Mouse (Mus musculus) liver, adult (tissue): ENCODE results near the gene Gp1ba.

Source experiments
- GATA4 ChIP-seq: IDR thresholded peaks from 2 replicates; pipeline ENCODE4 v1.6.1; 2014; ENCODE audit warnings: mild to moderate bottlenecking, low read length; ENCODE audit not compliant: insufficient replicate concordance

The Gp1ba gene

GRCm38 (mm10) chr11:70645461-70646258, 6.7 kb downstream of the Gp1ba start:
- TF ChIP-seq GATA4: no peak

- no peak for TF ChIP-seq GATA4
Measured at GRCm38 (mm10) chr11:70646259-70646555, 7.3 kb downstream of the Gp1ba start.

GRCm38 (mm10) chr11:70646691-70647650, 8.0 kb downstream of the Gp1ba start, which contains the start of the genes Rnf167 and Slc25a11:
TSS of gene Rnf167 (plus strand) at chr11:70647235.
TSS of gene Slc25a11 (minus strand) at chr11:70647479.
- peak; percentile 36; the same call in 1 of the 2 replicates for TF ChIP-seq GATA4

- no peak for TF ChIP-seq GATA4
Measured at GRCm38 (mm10) chr11:70647716-70648420, 8.9 kb downstream of the Gp1ba start.

GRCm38 (mm10) chr11:70648512-70648911, 9.6 kb downstream of the Gp1ba start:
- TF ChIP-seq GATA4: no peak

GRCm38 (mm10) chr11:70649185-70649734, 10.3 kb downstream of the Gp1ba start:
- TF ChIP-seq GATA4: no peak

GRCm38 (mm10) chr11:70650322-70651175, 11.6 kb downstream of the Gp1ba start:
- TF ChIP-seq GATA4: no peak

- TF ChIP-seq GATA4: no peak
Measured at GRCm38 (mm10) chr11:70651391-70651790, 12.5 kb downstream of the Gp1ba start.

- no peak for TF ChIP-seq GATA4
Measured at GRCm38 (mm10) chr11:70652029-70652883, 13.3 kb downstream of the Gp1ba start.

- no peak for TF ChIP-seq GATA4
Measured at GRCm38 (mm10) chr11:70652884-70653344, 14.0 kb downstream of the Gp1ba start.

- TF ChIP-seq GATA4: peak; percentile 8; the same call in 1 of the 2 replicates
Measured at GRCm38 (mm10) chr11:70653345-70654197, 14.6 kb downstream of the Gp1ba start.
